Mouse (Mus musculus) spleen, adult 2 months (tissue): ENCODE results near the gene Mbip. TPM values are rescaled to one million over a fixed set of nuclear protein-coding genes. Genes with fewer than 3 reads are reported as not detected.

Experiments used
- DNase-seq, 2 experiments: peaks; one replicate each; pipeline versions ENCODE4 v3.0.0 to v3.0.0-alpha.2; 2012 to 2021; ENCODE audit warnings: low spot score in 2 of 2, low read depth in 1 of 2
- H3K27ac ChIP-seq: fragments of 200-500 bp; 2 replicates; pipeline ENCODE4 v1.5.1; 2012; ENCODE audit warnings: low read length, inconsistent platforms; ENCODE audit not compliant: insufficient read depth
- H3K27me3 ChIP-seq: fragments of 200-500 bp; 2 replicates; pipeline ENCODE4 v1.6.1; 2012; ENCODE audit warnings: mild to moderate bottlenecking, moderate library complexity, low read length, inconsistent platforms; ENCODE audit not compliant: control insufficient read depth, insufficient read depth
- H3K36me3 ChIP-seq: fragments of 200-500 bp; 2 replicates; pipeline ENCODE4 v1.6.1; 2012; ENCODE audit warnings: mild to moderate bottlenecking, low read length, inconsistent platforms; ENCODE audit not compliant: control insufficient read depth, insufficient read depth
- H3K4me1 ChIP-seq: fragments of 200-500 bp; 2 replicates; pipeline ENCODE4 v1.6.1; 2011; ENCODE audit warnings: inconsistent platforms; ENCODE audit not compliant: control insufficient read depth, insufficient read depth, insufficient read length
- H3K4me3 ChIP-seq: fragments of 200-500 bp; 2 replicates; pipeline ENCODE4 v1.5.1; 2011; ENCODE audit warnings: mild to moderate bottlenecking, inconsistent platforms; ENCODE audit not compliant: insufficient read depth, insufficient read length; ENCODE audit errors: extremely low read depth
- CTCF ChIP-seq: fragments of 200-500 bp; IDR thresholded peaks from 2 replicates; pipeline ENCODE4 v1.5.1; 2011; ENCODE audit warnings: mild to moderate bottlenecking, inconsistent platforms; ENCODE audit not compliant: insufficient read depth, insufficient read length, insufficient replicate concordance; ENCODE audit errors: extremely low read depth
- POLR2A ChIP-seq: fragments of 200-500 bp; IDR thresholded peaks from 2 replicates; pipeline ENCODE4 v1.6.1; 2011; ENCODE audit warnings: low read depth, low read length, inconsistent platforms
- WGBS: fragments of 180-500 bp; shearing (Covaris S2); methylation state at CpG from one replicate; pipeline ENCODE4 v1.1.7; 2018; 5-methylcytosine and 5-hydroxymethylcytosine counted together
- polyA plus RNA-seq: library from polyadenylated mRNA; depleted of rRNA; stranded (reverse); fragments of >200 nt; gene quantifications from 2 replicates; pipeline ENCODE4 v1.2.3, GENCODE M21; 2012

Gene Mbip
- polyA plus RNA-seq, 1 experiment: 5.0 TPM

DNA sequence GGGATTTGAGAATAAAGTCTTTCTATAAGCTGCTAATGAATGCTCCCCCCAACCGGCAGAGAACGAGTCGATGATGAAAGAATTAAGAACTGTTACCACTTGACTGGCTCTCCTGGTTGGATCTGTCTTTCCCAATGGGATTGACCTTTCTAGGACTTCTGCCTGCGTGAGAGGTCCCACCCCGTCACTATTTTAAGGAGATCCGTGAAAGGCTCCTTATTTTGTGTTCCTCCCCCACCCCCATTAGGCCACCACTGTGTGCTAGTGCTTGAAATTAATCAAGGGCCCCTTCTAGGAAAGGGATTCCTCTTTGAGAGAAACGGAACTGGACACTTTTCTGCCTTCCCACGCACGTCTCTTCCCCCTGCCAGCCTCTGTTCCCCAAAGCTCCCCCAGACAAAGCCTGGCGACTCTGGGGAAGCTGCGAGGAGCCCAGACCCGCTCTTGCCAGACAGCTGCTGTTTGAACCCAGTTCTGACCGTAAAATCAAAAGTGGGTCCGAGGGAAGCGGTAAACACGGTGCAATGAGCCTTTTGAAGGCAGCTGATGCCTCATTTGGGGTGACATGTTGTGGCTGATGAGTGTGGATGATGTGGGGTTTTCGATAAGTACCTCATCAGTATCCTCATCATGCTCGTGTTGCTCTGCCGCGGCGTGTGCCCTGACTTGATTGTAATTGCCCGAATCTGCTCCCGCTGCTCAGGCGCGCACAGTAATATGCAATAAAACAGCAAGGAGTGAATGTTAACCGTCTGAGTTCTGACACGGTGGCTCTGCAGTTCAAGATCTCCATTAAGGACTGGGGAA, 44.0 kb downstream of the Mbip start:
- Histone ChIP-seq H3K36me3 (no peaks in the 10 kb centered on the region), H3K4me1 (no peaks in the 10 kb centered on the region), H3K4me3 (no peak overlapping the region), H3K27ac (no peak overlapping the region), H3K27me3 (no peaks in the 10 kb centered on the region; the same call in 1 of the 2 replicates)
- TF ChIP-seq CTCF: no peak
- TF ChIP-seq POLR2A: no peak
- DNase-seq: no peak
- WGBS: 16% methylated on average over 27 of the region's 27 CpGs

- DNase-seq: no peak
- TF ChIP-seq CTCF: no peak
- no peak for TF ChIP-seq POLR2A
- H3K27ac ChIP-seq: no peak overlapping the region
- no peaks in the 10 kb centered on the region; the same call in 1 of the 2 replicates for H3K27me3 ChIP-seq
- H3K36me3 ChIP-seq: no peaks in the 10 kb centered on the region
- no peaks in the 10 kb centered on the region for H3K4me1 ChIP-seq
- WGBS: 91% methylated on average over 3 of the region's 3 CpGs
- H3K4me3 ChIP-seq: no peak overlapping the region
Measured at GRCm38 (mm10) chr12:56299610-56300009, 46.1 kb downstream of the Mbip start.

GRCm38 (mm10) chr12:56298919-56299318, 46.8 kb downstream of the Mbip start:
- no peak overlapping the region for H3K27ac ChIP-seq
- no peak for DNase-seq
- WGBS: 59% methylated on average over 1 of the region's 1 CpGs
- no peaks in the 10 kb centered on the region; the same call in 1 of the 2 replicates for H3K27me3 ChIP-seq
- no peak overlapping the region for H3K4me3 ChIP-seq
- H3K4me1 ChIP-seq: no peaks in the 10 kb centered on the region
- TF ChIP-seq CTCF (no peak), POLR2A (no peak)
- no peaks in the 10 kb centered on the region for H3K36me3 ChIP-seq

- H3K27me3 ChIP-seq: no peaks in the 10 kb centered on the region; the same call in 1 of the 2 replicates
- 64% methylated on average over 21 of the region's 21 CpGs for WGBS
- no peaks in the 10 kb centered on the region for H3K36me3 ChIP-seq
- no peaks in the 10 kb centered on the region for H3K4me1 ChIP-seq
- no peak overlapping the region for H3K27ac ChIP-seq
- no peak for TF ChIP-seq POLR2A
- no peak for TF ChIP-seq CTCF
- no peak overlapping the region for H3K4me3 ChIP-seq
- no peak for DNase-seq
Measured at GRCm38 (mm10) chr12:56297921-56298830, 47.5 kb downstream of the Mbip start.

- Histone ChIP-seq H3K27me3 (no peaks in the 10 kb centered on the region; the same call in 1 of the 2 replicates), H3K4me1 (no peaks in the 10 kb centered on the region), H3K4me3 (no peak overlapping the region), H3K36me3 (no peaks in the 10 kb centered on the region), H3K27ac (no peak overlapping the region)
- no peak for TF ChIP-seq CTCF
- TF ChIP-seq POLR2A: no peak
- WGBS: 90% methylated on average over 5 of the region's 5 CpGs
- DNase-seq: no peak
Measured at GRCm38 (mm10) chr12:56297099-56297498, 48.6 kb downstream of the Mbip start.

- H3K27ac ChIP-seq: no peak overlapping the region
- no peaks in the 10 kb centered on the region for H3K4me1 ChIP-seq
- DNase-seq: no peak
- no peak overlapping the region for H3K4me3 ChIP-seq
- H3K27me3 ChIP-seq: no peaks in the 10 kb centered on the region; the same call in 1 of the 2 replicates
- no peak for TF ChIP-seq POLR2A
- TF ChIP-seq CTCF: no peak
- no peaks in the 10 kb centered on the region for H3K36me3 ChIP-seq
- 79% methylated on average over 6 of the region's 6 CpGs for WGBS
Measured at GRCm38 (mm10) chr12:56296524-56296923, 49.2 kb downstream of the Mbip start.
